Mouse (Mus musculus): Measurements from ENCODE around the gene Pklr. TPM values are rescaled to one million over a fixed set of nuclear protein-coding genes. Genes with fewer than 3 reads are reported as not detected.
"Not testable (repeated sequence)": the region's sequence is repeated elsewhere in the genome, so short reads cannot be mapped to it uniquely, and the experiment has no call there.

Gene Pklr
- polyA plus RNA-seq, 1 experiment = 0.07 TPM

- no peak overlapping the region for H3K27ac ChIP-seq (ENCODE audit: insufficient read depth, low read length)
- DNase-seq = no peak
- no peak for TF ChIP-seq CTCF (IDR thresholded peaks at IDR 0.05; ENCODE audit: borderline replicate concordance, insufficient read depth, low read depth, low read length)
- peaks cover 8% of the 10 kb centered on the region; the same call in 1 of the 2 replicates for H3K4me1 ChIP-seq (ENCODE audit: control insufficient read depth, insufficient read depth, low read length)
- WGBS = 6% methylated on average over 13 of the region's 13 CpGs
- peak overlapping the region; percentile 65 for H3K4me3 ChIP-seq (replicated peaks; ENCODE audit: insufficient read depth, low read depth, low read length)
- H3K27me3 ChIP-seq (ENCODE audit: control insufficient read depth, insufficient read depth, low read length) = no peaks in the 10 kb centered on the region
These were observed 23.3 kb downstream of the Pklr start for GRCm38 (mm10) chr3:89159211-89159610.

- H3K4me3 ChIP-seq (replicated peaks; ENCODE audit: insufficient read depth, low read depth, low read length) = peak within 1 kb of the TSS; percentile 65
- DNase-seq = peak; percentile 56 to 68
- H3K27me3 ChIP-seq (ENCODE audit: control insufficient read depth, insufficient read depth, low read length) = no peaks in the 10 kb centered on the region
- peaks cover 8% of the 10 kb centered on the region; the same call in 1 of the 2 replicates for H3K4me1 ChIP-seq (ENCODE audit: control insufficient read depth, insufficient read depth, low read length)
- TF ChIP-seq CTCF (IDR thresholded peaks at IDR 0.05; ENCODE audit: borderline replicate concordance, insufficient read depth, low read depth, low read length) (peak; percentile 35; the same call in 1 of the 2 replicates), POLR2A (IDR thresholded peaks at IDR 0.05; ENCODE audit: borderline replicate concordance, insufficient read depth, low read length) (no peak)
- H3K27ac ChIP-seq (ENCODE audit: insufficient read depth, low read length) = no peak within 1 kb of the TSS
- under 1% methylated on average over 66 of the region's 66 CpGs for WGBS
These were observed 23.8 kb downstream of the Pklr start, which contains the start of gene Hcn3 for GRCm38 (mm10) chr3:89159616-89160344. TSS of gene Hcn3 (minus strand) at chr3:89160196.

GRCm38 (mm10) chr3:89161207-89161606 is 25.3 kb downstream of the Pklr start:
- H3K4me3 ChIP-seq (replicated peaks; ENCODE audit: insufficient read depth, low read depth, low read length); DNase-seq; H3K27me3 ChIP-seq (ENCODE audit: control insufficient read depth, insufficient read depth, low read length); H3K27ac ChIP-seq (ENCODE audit: insufficient read depth, low read length); H3K4me1 ChIP-seq (ENCODE audit: control insufficient read depth, insufficient read depth, low read length): not testable (repeated sequence)

- H3K27me3 ChIP-seq (ENCODE audit: control insufficient read depth, insufficient read depth, low read length) = no peaks in the 10 kb centered on the region
- TF ChIP-seq CTCF (IDR thresholded peaks at IDR 0.05; ENCODE audit: borderline replicate concordance, insufficient read depth, low read depth, low read length) (no peak), POLR2A (IDR thresholded peaks at IDR 0.05; ENCODE audit: borderline replicate concordance, insufficient read depth, low read length) (no peak)
- H3K4me3 ChIP-seq (replicated peaks; ENCODE audit: insufficient read depth, low read depth, low read length) = no peak overlapping the region
- H3K27ac ChIP-seq (ENCODE audit: insufficient read depth, low read length) = no peak overlapping the region
- peaks cover 8% of the 10 kb centered on the region; the same call in 1 of the 2 replicates for H3K4me1 ChIP-seq (ENCODE audit: control insufficient read depth, insufficient read depth, low read length)
- no peak for DNase-seq
- WGBS = 88% methylated on average over 4 of the region's 4 CpGs
These were observed 25.8 kb downstream of the Pklr start for GRCm38 (mm10) chr3:89161786-89162185.

GRCm38 (mm10) chr3:89163123-89163522 is 27.2 kb downstream of the Pklr start:
- Histone ChIP-seq H3K4me1 (ENCODE audit: control insufficient read depth, insufficient read depth, low read length) (peaks cover 8% of the 10 kb centered on the region; the same call in 1 of the 2 replicates), H3K27me3 (ENCODE audit: control insufficient read depth, insufficient read depth, low read length) (no peaks in the 10 kb centered on the region), H3K4me3 (replicated peaks; ENCODE audit: insufficient read depth, low read depth, low read length) (no peak overlapping the region), H3K27ac (ENCODE audit: insufficient read depth, low read length) (no peak overlapping the region)
- DNase-seq = no peak
- TF ChIP-seq POLR2A (IDR thresholded peaks at IDR 0.05; ENCODE audit: borderline replicate concordance, insufficient read depth, low read length) = no peak
- no peak for TF ChIP-seq CTCF (IDR thresholded peaks at IDR 0.05; ENCODE audit: borderline replicate concordance, insufficient read depth, low read depth, low read length)
- 80% methylated on average over 1 of the region's 1 CpGs for WGBS

GRCm38 (mm10) chr3:89163643-89164245 is 27.8 kb downstream of the Pklr start:
- no peak for DNase-seq
- Histone ChIP-seq H3K4me1 (ENCODE audit: control insufficient read depth, insufficient read depth, low read length) (peaks cover 8% of the 10 kb centered on the region; the same call in 1 of the 2 replicates), H3K4me3 (replicated peaks; ENCODE audit: insufficient read depth, low read depth, low read length) (peak overlapping the region; percentile 8), H3K27me3 (ENCODE audit: control insufficient read depth, insufficient read depth, low read length) (no peaks in the 10 kb centered on the region), H3K27ac (ENCODE audit: insufficient read depth, low read length) (0 out of 2 replicates have a peak overlapping the region, but pooled peaks have one; percentile 26)
- 61% methylated on average over 5 of the region's 5 CpGs for WGBS
- TF ChIP-seq CTCF (IDR thresholded peaks at IDR 0.05; ENCODE audit: borderline replicate concordance, insufficient read depth, low read depth, low read length) (no peak), POLR2A (IDR thresholded peaks at IDR 0.05; ENCODE audit: borderline replicate concordance, insufficient read depth, low read length) (no peak)

- Histone ChIP-seq H3K27ac (ENCODE audit: insufficient read depth, low read length) (peak within 1 kb of the TSS; percentile 26), H3K4me3 (replicated peaks; ENCODE audit: insufficient read depth, low read depth, low read length) (peak within 1 kb of the TSS; percentile 83), H3K4me1 (ENCODE audit: control insufficient read depth, insufficient read depth, low read length) (peaks cover 8% of the 10 kb centered on the region; the same call in 1 of the 2 replicates), H3K27me3 (ENCODE audit: control insufficient read depth, insufficient read depth, low read length) (no peaks in the 10 kb centered on the region)
- DNase-seq = peak; percentile 95 to 96
- WGBS = under 1% methylated on average over 75 of the region's 79 CpGs
- no peak for TF ChIP-seq CTCF (IDR thresholded peaks at IDR 0.05; ENCODE audit: borderline replicate concordance, insufficient read depth, low read depth, low read length)
- TF ChIP-seq POLR2A (IDR thresholded peaks at IDR 0.05; ENCODE audit: borderline replicate concordance, insufficient read depth, low read length) = peak; percentile 90; the same call in 1 of the 2 replicates
These were observed 28.7 kb downstream of the Pklr start, which contains the start of gene Clk2 for GRCm38 (mm10) chr3:89164506-89165267. TSS of gene Clk2 (plus strand) at chr3:89164795.

Data from cerebellum, adult 2 months (tissue).